Mouse (Mus musculus) embryonic facial prominence, embryonic 11.5 days (tissue): Measurements from ENCODE around the gene Strada. TPM values are rescaled to one million over a fixed set of nuclear protein-coding genes. Genes with fewer than 3 reads are reported as not detected.

Source experiments
- polyA plus RNA-seq: library from polyadenylated mRNA; unstranded; fragments of >200 nt; fragmentation: Nextera tagmentation; extraction: Ambion mirVana; gene quantifications from 2 replicates; pipeline ENCODE4 v1.2.1, GENCODE M21; 2014

The Strada gene
- polyA plus RNA-seq, 1 experiment from 2014 or later = 33.4 TPM

Other genes starting within 250 kb of the Strada start
- gene Cyb561, start 248.8 kb downstream of the Strada start, polyA plus RNA-seq = 9.9 and 13.4 TPM in 2 replicates
- 0.41 and 0.47 TPM in 2 replicates for gene Ace, start 234.2 kb downstream of the Strada start, polyA plus RNA-seq
- gene Ace3, start 207.5 kb downstream of the Strada start, polyA plus RNA-seq = not detected in 2 replicates
- gene Kcnh6, start 194.0 kb downstream of the Strada start, polyA plus RNA-seq = 0.32 and 0.33 TPM in 2 replicates
- gene Dcaf7, start 165.3 kb downstream of the Strada start, polyA plus RNA-seq = 59.9 and 68.6 TPM in 2 replicates
- gene Taco1, start 136.1 kb downstream of the Strada start, polyA plus RNA-seq = 11.1 and 11.4 TPM in 2 replicates
- gene Map3k3, start 117.6 kb downstream of the Strada start, polyA plus RNA-seq = 15.7 and 16.8 TPM in 2 replicates
- 0.92 TPM in 1 of 2 replicates, not detected in the other for gene Gm10840, start 41.3 kb downstream of the Strada start, polyA plus RNA-seq
- 431 and 442 TPM in 2 replicates for gene Limd2, start 41.3 kb downstream of the Strada start, polyA plus RNA-seq
- gene Ccdc47, start 14.2 kb upstream of the Strada start, polyA plus RNA-seq = 65.3 and 70.5 TPM in 2 replicates
- 95.4 and 102 TPM in 2 replicates for gene Ddx42, start 14.8 kb upstream of the Strada start, polyA plus RNA-seq
- 76.2 and 80.5 TPM in 2 replicates for gene Ftsj3, start 53.9 kb upstream of the Strada start, polyA plus RNA-seq
- gene Psmc5, start 54.0 kb upstream of the Strada start, polyA plus RNA-seq = 389 and 396 TPM in 2 replicates
- gene Smarcd2, start 70.8 kb upstream of the Strada start, polyA plus RNA-seq = 57.0 and 60.6 TPM in 2 replicates
- 0.13 and 0.15 TPM in 2 replicates for gene Tcam1, start 74.5 kb upstream of the Strada start, polyA plus RNA-seq
- gene Gh, start 99.7 kb upstream of the Strada start, polyA plus RNA-seq = not detected in 2 replicates
- gene Cd79b, start 112.6 kb upstream of the Strada start, polyA plus RNA-seq = 1.3 and 1.9 TPM in 2 replicates
- 0.03 and 0.07 TPM in 2 replicates for gene Scn4a, start 151.1 kb upstream of the Strada start, polyA plus RNA-seq
- not detected in 2 replicates for gene Prr29, start 163.3 kb upstream of the Strada start, polyA plus RNA-seq
- 23.7 and 28.7 TPM in 2 replicates for gene Icam2, start 185.9 kb upstream of the Strada start, polyA plus RNA-seq